Mouse (Mus musculus): ENCODE measurements around the gene Hjurp. TPM values are rescaled to one million over a fixed set of nuclear protein-coding genes. Genes with fewer than 3 reads are reported as not detected.

Hjurp gene
- total RNA-seq, 2 experiments from 2014 or later, result 80.5 to 88.1 TPM

DNA sequence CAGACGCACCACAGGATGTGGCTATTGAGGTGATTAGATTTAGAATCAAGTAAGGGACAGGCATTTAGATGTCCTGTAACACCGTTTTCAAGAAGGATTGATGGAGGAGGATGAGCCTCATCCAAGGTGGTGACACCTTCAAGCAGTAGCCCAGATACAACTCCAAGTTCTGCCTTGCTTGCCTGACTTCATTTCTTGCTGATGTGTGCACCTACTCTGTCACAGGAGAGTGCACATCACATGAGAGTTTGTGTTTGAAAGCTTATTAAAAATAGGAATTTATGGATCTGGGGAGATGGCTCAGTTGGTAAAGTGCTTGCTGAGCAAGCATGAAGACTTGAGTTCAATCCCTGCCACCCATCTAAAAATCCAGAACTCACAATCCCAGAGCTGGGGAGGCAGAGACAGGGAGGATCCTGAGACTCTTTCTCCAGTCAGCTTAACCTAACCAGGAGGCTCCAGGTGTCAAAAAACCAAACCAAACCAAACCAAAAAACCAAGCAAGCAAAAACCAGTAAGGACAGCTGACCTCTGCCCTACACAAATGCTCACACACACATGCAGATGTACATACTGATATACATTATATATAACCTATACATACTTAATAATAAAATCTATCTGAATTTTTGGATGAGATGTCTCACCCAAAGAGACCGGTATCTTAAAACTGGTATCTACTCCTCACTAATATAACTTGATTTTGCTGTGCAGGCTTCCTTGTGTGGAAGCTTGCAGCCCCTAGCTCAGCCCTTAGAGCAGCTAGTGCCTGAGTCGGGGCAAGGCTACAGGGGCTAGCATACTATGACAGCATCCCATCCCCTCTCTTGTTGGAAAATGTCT, 21.5 kb upstream of the Hjurp start:
- no peak for DNase-seq (ENCODE audit: low spot score in 2 of 2)

DNA sequence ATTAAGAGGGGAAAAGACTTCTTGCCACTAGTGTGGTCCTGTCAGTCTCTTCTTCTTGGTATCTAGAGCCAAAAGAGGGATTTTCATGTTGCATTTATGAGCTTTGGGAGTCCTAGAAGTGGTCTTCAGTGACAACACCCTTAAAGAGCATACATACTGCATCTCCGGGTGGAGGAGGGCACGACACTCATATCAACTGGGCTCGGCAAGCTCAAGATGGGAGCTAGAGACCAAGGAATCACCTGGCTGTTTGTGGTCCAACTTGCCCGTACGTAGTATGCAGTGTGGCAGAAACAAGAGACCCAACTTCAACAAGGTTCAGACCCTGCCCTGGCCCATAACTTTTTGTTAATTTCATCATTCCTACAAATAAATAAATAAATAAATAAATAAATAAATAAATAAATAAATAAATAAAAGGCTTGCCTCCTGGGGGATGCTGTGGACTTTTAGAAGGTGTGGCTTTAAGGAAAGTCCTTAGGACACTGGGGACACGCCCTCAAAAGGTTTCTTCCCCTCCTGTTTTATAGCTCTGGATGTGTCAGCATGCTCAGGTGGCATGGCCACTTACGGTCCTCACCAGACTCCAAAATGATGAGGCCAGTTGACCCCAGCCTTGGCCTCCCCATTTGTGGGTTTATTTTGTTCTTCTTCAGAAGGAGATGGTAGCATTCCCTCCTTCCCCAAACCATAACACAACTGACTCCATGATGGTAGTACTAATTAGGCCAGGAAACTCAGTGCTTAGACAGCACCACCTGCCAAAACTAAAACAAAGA, 20.2 kb upstream of the Hjurp start:
- DNase-seq (ENCODE audit: low spot score in 2 of 2), result peak in 1 of 2 experiments; percentile 20

GRCm38 (mm10) chr1:88296171-88296920, 18.9 kb upstream of the Hjurp start:
- DNase-seq (ENCODE audit: low spot score in 2 of 2), result peak; percentile 16 to 19

GRCm38 (mm10) chr1:88294650-88295049, 17.2 kb upstream of the Hjurp start:
- peak in 1 of 2 experiments; percentile 25 for DNase-seq (ENCODE audit: low spot score in 2 of 2)

DNA sequence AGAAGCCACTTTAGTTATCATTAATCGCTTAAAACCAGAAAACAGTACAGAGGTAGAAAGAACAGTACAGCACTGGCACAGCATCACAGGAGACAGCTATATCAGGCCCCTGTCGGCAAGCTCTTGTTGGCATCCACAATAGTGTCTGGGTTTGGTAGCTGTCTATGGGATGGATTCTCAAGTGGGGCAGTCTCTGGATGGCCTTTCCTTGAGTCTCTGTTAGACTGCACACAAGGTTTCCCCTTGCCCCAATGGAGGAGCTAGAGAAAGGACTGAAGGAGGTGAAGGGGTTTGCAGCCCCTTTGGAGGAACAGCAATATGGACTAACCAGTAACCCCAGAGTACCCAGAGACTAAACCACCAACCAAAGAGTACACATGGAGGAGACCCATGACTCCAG, 14.6 kb upstream of the Hjurp start:
- peak in 1 of 2 experiments; percentile 15 for DNase-seq (ENCODE audit: low spot score in 2 of 2)

GRCm38 (mm10) chr1:88291409-88292005, 14.1 kb upstream of the Hjurp start:
- peak in 1 of 2 experiments; percentile 13 for DNase-seq (ENCODE audit: low spot score in 2 of 2)

GRCm38 (mm10) chr1:88290511-88290910, 13.1 kb upstream of the Hjurp start:
- peak in 1 of 2 experiments; percentile 10 for DNase-seq (ENCODE audit: low spot score in 2 of 2)

DNA sequence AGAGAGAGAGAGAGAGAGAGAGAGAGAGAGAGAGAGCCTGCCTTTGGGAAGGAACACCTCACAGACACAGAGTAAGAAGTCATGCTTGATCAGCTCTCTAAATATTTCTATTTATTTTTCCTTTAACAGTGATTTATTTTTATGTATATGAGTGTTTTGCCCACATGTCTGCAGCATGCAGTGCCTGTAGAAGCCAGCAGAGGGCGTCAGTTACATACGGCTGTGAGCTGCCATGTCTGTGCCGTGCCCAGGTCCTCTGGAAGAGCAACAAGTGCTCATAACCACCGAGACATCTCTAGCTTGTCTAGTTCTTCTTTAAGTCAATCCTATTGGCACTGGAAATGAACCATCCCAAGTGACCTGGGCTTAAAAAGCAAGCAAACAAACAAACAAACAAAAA, 12.5 kb upstream of the Hjurp start:
- DNase-seq (ENCODE audit: low spot score in 2 of 2), result peak in 1 of 2 experiments; percentile 61

GRCm38 (mm10) chr1:88289152-88289551, 11.7 kb upstream of the Hjurp start:
- DNase-seq (ENCODE audit: low spot score in 2 of 2), result peak in 1 of 2 experiments; percentile 7

DNA sequence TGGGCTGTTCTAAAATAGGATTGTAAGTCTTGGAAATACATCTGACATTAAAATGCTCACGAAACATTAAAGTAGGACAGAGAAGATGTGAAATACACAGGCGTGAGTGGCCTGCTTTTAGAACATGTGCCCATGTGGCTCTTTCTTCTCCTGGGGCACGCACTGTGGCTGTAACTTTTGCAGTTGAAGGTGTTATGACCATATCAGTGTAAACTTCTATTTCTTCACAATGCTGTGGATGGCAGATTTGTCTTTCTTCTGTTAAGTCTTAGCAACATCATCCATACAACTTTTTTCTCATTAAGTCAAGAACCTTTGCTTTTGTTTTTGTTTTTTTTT, 11.3 kb upstream of the Hjurp start:
- DNase-seq (ENCODE audit: low spot score in 2 of 2), result peak in 1 of 2 experiments; percentile 9

GRCm38 (mm10) chr1:88288056-88288788, 10.8 kb upstream of the Hjurp start:
- DNase-seq (ENCODE audit: low spot score in 2 of 2), result peak in 1 of 2 experiments; percentile 19

DNA sequence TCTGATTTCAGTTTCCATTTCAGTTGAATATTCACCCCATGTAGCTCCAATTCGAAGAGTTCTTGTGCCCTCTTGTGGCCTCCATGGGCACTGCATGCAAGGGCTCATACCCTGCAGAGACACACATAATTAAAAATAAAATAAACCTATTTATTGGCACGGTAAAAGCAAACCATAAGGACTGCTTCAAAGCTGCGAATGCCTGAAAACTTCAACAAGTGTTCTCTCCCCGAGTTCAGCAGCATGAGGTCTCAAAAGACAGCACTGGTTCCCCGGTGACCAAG, 10.2 kb upstream of the Hjurp start:
- peak in 1 of 2 experiments; percentile 61 for DNase-seq (ENCODE audit: low spot score in 2 of 2)

GRCm38 (mm10) chr1:88286887-88287696, 9.7 kb upstream of the Hjurp start:
- peak in 1 of 2 experiments; percentile 28 for DNase-seq (ENCODE audit: low spot score in 2 of 2)

DNA sequence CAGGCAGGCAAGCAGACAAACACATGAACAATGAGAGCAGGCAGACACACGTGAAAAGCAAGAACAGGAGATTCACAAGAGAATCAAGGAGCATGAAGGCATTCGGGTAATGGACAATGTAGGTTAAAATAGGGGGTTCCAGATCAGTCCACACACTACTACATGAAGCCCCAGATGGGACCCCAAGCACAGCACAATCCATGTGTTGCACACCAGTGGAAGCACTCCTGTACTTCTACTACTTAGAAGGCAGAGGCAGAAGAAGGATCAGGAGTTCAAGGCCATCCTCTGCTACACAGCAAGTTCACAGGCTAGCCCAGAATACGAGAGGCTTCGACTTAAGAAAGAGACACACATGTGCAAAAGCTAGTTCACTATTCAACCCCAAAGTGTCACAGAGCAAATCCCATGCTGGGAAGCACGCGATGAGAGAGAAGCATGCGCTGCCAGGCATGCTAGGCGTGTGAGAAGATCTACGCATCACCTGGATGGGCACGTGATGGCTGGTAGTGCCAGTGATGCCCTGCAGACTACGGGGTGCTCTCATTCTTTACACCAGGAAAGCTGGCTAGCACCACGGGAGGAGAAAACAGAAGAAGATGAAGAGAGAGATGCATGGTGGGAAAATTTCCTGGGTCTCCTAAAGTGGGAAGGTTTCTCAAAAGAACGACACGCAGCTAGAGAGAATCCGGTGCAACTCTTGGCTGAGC, 8.9 kb upstream of the Hjurp start:
- DNase-seq (ENCODE audit: low spot score in 2 of 2), result peak in 1 of 2 experiments; percentile 37

GRCm38 (mm10) chr1:88285652-88286051, 8.2 kb upstream of the Hjurp start:
- DNase-seq (ENCODE audit: low spot score in 2 of 2), result no peak

DNA sequence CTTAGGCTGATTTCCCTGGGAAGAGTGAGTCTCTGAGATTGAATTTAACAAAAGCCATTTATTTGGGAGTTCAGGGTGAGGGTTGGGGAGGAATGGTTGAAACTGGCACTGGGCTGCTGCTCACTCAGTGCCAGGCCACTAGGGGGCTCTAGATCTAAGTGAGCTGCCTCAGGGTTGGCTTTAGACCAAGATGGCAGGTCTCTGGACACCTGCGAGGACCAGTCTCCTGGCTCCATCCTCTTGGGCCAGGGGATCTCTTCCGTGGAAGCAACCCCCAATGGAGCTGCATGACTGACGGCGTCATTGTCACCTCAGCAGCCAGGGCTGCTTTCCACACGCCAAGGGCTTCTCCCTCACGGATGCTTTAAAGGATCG, 7.5 kb upstream of the Hjurp start:
- DNase-seq (ENCODE audit: low spot score in 2 of 2), result peak in 1 of 2 experiments; percentile 52

GRCm38 (mm10) chr1:88284228-88284945, 7.0 kb upstream of the Hjurp start:
- DNase-seq (ENCODE audit: low spot score in 2 of 2), result peak in 1 of 2 experiments; percentile 24
